ENCODE assay signal across 21 mouse cellular contexts in the genomic region with DNA sequence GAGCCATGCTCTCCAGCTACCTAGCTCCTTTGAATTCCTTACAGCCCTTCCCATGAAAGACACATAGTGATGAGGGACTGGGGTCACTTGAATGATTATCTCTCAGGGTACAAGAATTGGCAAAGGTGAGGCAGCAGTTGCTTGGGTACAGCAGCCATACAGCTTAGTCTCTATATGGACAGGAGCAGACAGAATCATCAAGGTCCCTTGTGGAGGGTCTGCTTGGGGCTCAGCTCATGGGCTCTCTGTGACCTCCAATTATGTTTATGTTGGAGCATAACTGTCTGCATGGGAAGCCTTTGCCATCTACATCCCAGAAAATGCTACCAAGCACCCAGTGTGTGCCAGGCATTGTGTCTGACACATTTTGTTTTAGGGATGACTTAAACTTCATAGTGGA.
DNase-seq lines count a peak whose midpoint lies in the region; ATAC-seq and TF ChIP-seq lines count a peak whose summit lies in the region.
"Had no signal": no experiment of that assay in that cellular context is flagged by ENCODE, and none has a peak within 500 bp of the region (broad histone marks: within the 10 kb centered on the region; RNA-seq: fewer than 3 reads in every experiment).

No protein-coding gene starts in this region.

- peak overlapping the region; percentile 48; the same call in 1 of the 2 replicates for H3K27ac ChIP-seq in forebrain, embryonic 10.5 days
- no peak overlapping the region for H3K27ac ChIP-seq in forebrain, postnatal 0 days (ENCODE audit: low read depth, low read length)
- peak overlapping the region; percentile 67 for H3K27ac ChIP-seq in hindbrain, embryonic 10.5 days
- H3K27ac ChIP-seq in hindbrain, embryonic 13.5 days = no peak overlapping the region
- no peak overlapping the region for H3K27ac ChIP-seq in midbrain, embryonic 11.5 days (ENCODE audit: low read depth, low read length)
- no peak overlapping the region for H3K27ac ChIP-seq in midbrain, embryonic 13.5 days
- no peak overlapping the region for H3K27ac ChIP-seq in midbrain, embryonic 15.5 days
- H3K27ac ChIP-seq in midbrain, embryonic 16.5 days (ENCODE audit: low read length) = no peak overlapping the region
- H3K27ac ChIP-seq: embryonic facial prominence, embryonic 10.5 days; embryonic facial prominence, embryonic 12.5 days; forebrain, embryonic 13.5 days; forebrain, embryonic 15.5 days had no signal

- H3K4me2 ChIP-seq in forebrain, postnatal 0 days (ENCODE audit: low read depth) = no peak overlapping the region
- H3K4me2 ChIP-seq in hindbrain, embryonic 13.5 days = no peak overlapping the region
- no peak overlapping the region for H3K4me2 ChIP-seq in midbrain, embryonic 11.5 days
- no peak overlapping the region for H3K4me2 ChIP-seq in midbrain, embryonic 13.5 days (replicated peaks)
- no peak overlapping the region for H3K4me2 ChIP-seq in midbrain, embryonic 15.5 days
- no peak overlapping the region for H3K4me2 ChIP-seq in midbrain, embryonic 16.5 days (ENCODE audit: low read length)
- H3K4me2 ChIP-seq: embryonic facial prominence, embryonic 12.5 days; forebrain, embryonic 13.5 days; forebrain, embryonic 15.5 days had no signal

- no peak for DNase-seq in forebrain, embryonic 10.5 days (ENCODE audit: extremely low spot score, low spot score)
- DNase-seq in forebrain, postnatal 0 days = no peak
- DNase-seq in hindbrain, embryonic 10.5 days (ENCODE audit: low spot score) = no peak
- DNase-seq in midbrain, embryonic 11.5 days (ENCODE audit: low spot score, missing footprints) = no peak
- DNase-seq: adrenal gland, adult 8-10 months; adrenal gland, postnatal 14 days; adrenal gland, postnatal 36 days; B cell, adult 2 months had no signal

- no peak for ATAC-seq in forebrain, postnatal 0 days
- ATAC-seq in hindbrain, embryonic 13.5 days (ENCODE audit: low FRiP score) = no peak
- peak; percentile 56 for ATAC-seq in midbrain, embryonic 11.5 days (ENCODE audit: low FRiP score)
- ATAC-seq in midbrain, embryonic 13.5 days = no peak
- 0 out of 2 replicates have a peak, but pooled peaks have one; percentile 17 for ATAC-seq in midbrain, embryonic 15.5 days (replicated peaks)
- no peak for ATAC-seq in midbrain, embryonic 16.5 days
- ATAC-seq: activated CD4-positive, CD25-positive, alpha-beta regulatory T cell, adult 4 months; CD4-positive, CD25-positive, alpha-beta regulatory T cell, adult 4 months; forebrain, embryonic 13.5 days; forebrain, embryonic 15.5 days; Patski had no signal

- H3K9ac ChIP-seq in forebrain, postnatal 0 days = no peak overlapping the region
- no peak overlapping the region for H3K9ac ChIP-seq in hindbrain, embryonic 13.5 days
- no peak overlapping the region for H3K9ac ChIP-seq in midbrain, embryonic 11.5 days (ENCODE audit: low read length)
- no peak overlapping the region for H3K9ac ChIP-seq in midbrain, embryonic 13.5 days (replicated peaks)
- no peak overlapping the region for H3K9ac ChIP-seq in midbrain, embryonic 15.5 days
- no peak overlapping the region for H3K9ac ChIP-seq in midbrain, embryonic 16.5 days (ENCODE audit: low read depth, low read length)
- H3K9ac ChIP-seq: embryonic facial prominence, embryonic 12.5 days; forebrain, embryonic 13.5 days; forebrain, embryonic 15.5 days had no signal

- peaks cover 14% of the 10 kb centered on the region for H3K4me1 ChIP-seq in forebrain, embryonic 10.5 days
- no peaks in the 10 kb centered on the region for H3K4me1 ChIP-seq in forebrain, postnatal 0 days (ENCODE audit: insufficient read depth)
- H3K4me1 ChIP-seq in hindbrain, embryonic 10.5 days (replicated peaks) = peaks cover 18% of the 10 kb centered on the region
- peaks cover 5% of the 10 kb centered on the region; the same call in 1 of the 2 replicates for H3K4me1 ChIP-seq in hindbrain, embryonic 13.5 days (replicated peaks)
- peaks cover 12% of the 10 kb centered on the region for H3K4me1 ChIP-seq in midbrain, embryonic 11.5 days (ENCODE audit: control insufficient read depth, insufficient read depth, low read length)
- H3K4me1 ChIP-seq in midbrain, embryonic 13.5 days (replicated peaks) = peaks cover 9% of the 10 kb centered on the region
- H3K4me1 ChIP-seq in midbrain, embryonic 15.5 days = no peaks in the 10 kb centered on the region
- peaks cover 4% of the 10 kb centered on the region; the same call in 1 of the 2 replicates for H3K4me1 ChIP-seq in midbrain, embryonic 16.5 days (ENCODE audit: control insufficient read depth, insufficient read depth, low read length)
- H3K4me1 ChIP-seq: embryonic facial prominence, embryonic 10.5 days; embryonic facial prominence, embryonic 12.5 days; forebrain, embryonic 15.5 days had no signal

- H3K4me3 ChIP-seq in forebrain, embryonic 10.5 days = no peak overlapping the region
- H3K4me3 ChIP-seq in forebrain, postnatal 0 days (ENCODE audit: low read depth, low read length) = no peak overlapping the region
- no peak overlapping the region for H3K4me3 ChIP-seq in hindbrain, embryonic 10.5 days
- no peak overlapping the region for H3K4me3 ChIP-seq in hindbrain, embryonic 13.5 days
- H3K4me3 ChIP-seq in midbrain, embryonic 11.5 days (ENCODE audit: low read depth, low read length) = no peak overlapping the region
- H3K4me3 ChIP-seq in midbrain, embryonic 13.5 days (replicated peaks) = no peak overlapping the region
- H3K4me3 ChIP-seq in midbrain, embryonic 15.5 days = no peak overlapping the region
- no peak overlapping the region for H3K4me3 ChIP-seq in midbrain, embryonic 16.5 days (ENCODE audit: low read depth, low read length)
- H3K4me3 ChIP-seq: embryonic facial prominence, embryonic 10.5 days; embryonic facial prominence, embryonic 12.5 days; forebrain, embryonic 13.5 days; forebrain, embryonic 15.5 days had no signal

- no peak for TF ChIP-seq CTCF in forebrain, postnatal 0 days (IDR thresholded peaks at IDR 0.05; ENCODE audit: low read depth)

- no peaks in the 10 kb centered on the region for H3K9me3 ChIP-seq in forebrain, embryonic 10.5 days
- H3K9me3 ChIP-seq in forebrain, postnatal 0 days (ENCODE audit: low read length) = no peaks in the 10 kb centered on the region
- no peaks in the 10 kb centered on the region for H3K9me3 ChIP-seq in hindbrain, embryonic 10.5 days
- H3K9me3 ChIP-seq in hindbrain, embryonic 13.5 days = no peaks in the 10 kb centered on the region
- no peaks in the 10 kb centered on the region for H3K9me3 ChIP-seq in midbrain, embryonic 11.5 days (ENCODE audit: control insufficient read depth, low read length)
- H3K9me3 ChIP-seq in midbrain, embryonic 13.5 days = no peaks in the 10 kb centered on the region
- H3K9me3 ChIP-seq in midbrain, embryonic 15.5 days = no peaks in the 10 kb centered on the region
- H3K9me3 ChIP-seq in midbrain, embryonic 16.5 days (replicated peaks; ENCODE audit: control insufficient read depth, low read length, poor library complexity, severe bottlenecking) = no peaks in the 10 kb centered on the region
- H3K9me3 ChIP-seq: embryonic facial prominence, embryonic 10.5 days; embryonic facial prominence, embryonic 12.5 days; forebrain, embryonic 13.5 days; forebrain, embryonic 15.5 days had no signal

- no peaks in the 10 kb centered on the region for H3K27me3 ChIP-seq in forebrain, embryonic 10.5 days (ENCODE audit: poor library complexity, severe bottlenecking)
- no peaks in the 10 kb centered on the region for H3K27me3 ChIP-seq in forebrain, postnatal 0 days (ENCODE audit: insufficient read depth, low read length)
- no peaks in the 10 kb centered on the region for H3K27me3 ChIP-seq in hindbrain, embryonic 10.5 days (ENCODE audit: insufficient read depth, poor library complexity, severe bottlenecking)
- no peaks in the 10 kb centered on the region for H3K27me3 ChIP-seq in hindbrain, embryonic 13.5 days
- H3K27me3 ChIP-seq in midbrain, embryonic 11.5 days (ENCODE audit: control insufficient read depth, insufficient read depth, low read length) = no peaks in the 10 kb centered on the region
- no peaks in the 10 kb centered on the region for H3K27me3 ChIP-seq in midbrain, embryonic 13.5 days
- no peaks in the 10 kb centered on the region for H3K27me3 ChIP-seq in midbrain, embryonic 15.5 days (replicated peaks)
- no peaks in the 10 kb centered on the region for H3K27me3 ChIP-seq in midbrain, embryonic 16.5 days (ENCODE audit: control insufficient read depth, insufficient read depth, low read depth, low read length)
- H3K27me3 ChIP-seq: CH12.LX; embryonic facial prominence, embryonic 12.5 days; forebrain, embryonic 13.5 days; forebrain, embryonic 15.5 days had no signal

- H3K36me3 ChIP-seq in forebrain, embryonic 10.5 days (replicated peaks) = no peaks in the 10 kb centered on the region
- H3K36me3 ChIP-seq in forebrain, postnatal 0 days (ENCODE audit: insufficient read depth) = no peaks in the 10 kb centered on the region
- H3K36me3 ChIP-seq in hindbrain, embryonic 10.5 days = no peaks in the 10 kb centered on the region
- no peaks in the 10 kb centered on the region for H3K36me3 ChIP-seq in hindbrain, embryonic 13.5 days
- no peaks in the 10 kb centered on the region for H3K36me3 ChIP-seq in midbrain, embryonic 11.5 days (ENCODE audit: control insufficient read depth, insufficient read depth, low read length)
- no peaks in the 10 kb centered on the region for H3K36me3 ChIP-seq in midbrain, embryonic 13.5 days
- H3K36me3 ChIP-seq in midbrain, embryonic 15.5 days (replicated peaks) = no peaks in the 10 kb centered on the region
- H3K36me3 ChIP-seq in midbrain, embryonic 16.5 days (ENCODE audit: control insufficient read depth, insufficient read depth, low read length) = no peaks in the 10 kb centered on the region
- H3K36me3 ChIP-seq: embryonic facial prominence, embryonic 10.5 days; embryonic facial prominence, embryonic 12.5 days; forebrain, embryonic 15.5 days; G1E had no signal

Comparison
In these comparisons a context has a peak if more than half of its experiments do, and no peak if none do; other contexts are left out.
1. H3K27ac ChIP-seq: peak in forebrain, embryonic 10.5 days (single experiment) and hindbrain, embryonic 10.5 days (single experiment); none in forebrain, postnatal 0 days (single experiment), hindbrain, embryonic 13.5 days (single experiment), midbrain, embryonic 11.5 days (single experiment), midbrain, embryonic 13.5 days (single experiment), midbrain, embryonic 15.5 days (single experiment) and midbrain, embryonic 16.5 days (single experiment).
2. ATAC-seq: peak in midbrain, embryonic 11.5 days (single experiment) and midbrain, embryonic 15.5 days (single experiment); none in forebrain, postnatal 0 days (single experiment), hindbrain, embryonic 13.5 days (single experiment), midbrain, embryonic 13.5 days (single experiment) and midbrain, embryonic 16.5 days (single experiment).